Mouse (Mus musculus): ENCODE measurements at regions not wholly inside any gene's neighbourhood (a gene's known extent, or its start where the extent isn't known, plus 50 kb on each side); places are given as distances from the start of the nearest gene placed in this dataset.

GRCm38 (mm10) chr3:18488886-18489285, 540.7 kb downstream of the Cypt12 start:
- TF ChIP-seq PAX5 (IDR thresholded peaks at IDR 0.05; ENCODE audit: low read length) (no peak), TCF12 (IDR thresholded peaks at IDR 0.05; ENCODE audit: low read depth, low read length) (no peak), MXI1 (IDR thresholded peaks at IDR 0.05; ENCODE audit: low read depth, low read length) (no peak), ZC3H11A (IDR thresholded peaks at IDR 0.05; ENCODE audit: low read depth, low read length) (no peak), ZNF384 (IDR thresholded peaks at IDR 0.05; ENCODE audit: low read depth, low read length) (no peak), MAZ (IDR thresholded peaks at IDR 0.05; ENCODE audit: low read depth, low read length) (no peak), NRF1 (IDR thresholded peaks at IDR 0.05; ENCODE audit: low read depth, low read length) (no peak), BHLHE40 (IDR thresholded peaks at IDR 0.05; ENCODE audit: low read depth, low read length) (no peak), KAT2A (IDR thresholded peaks at IDR 0.05; ENCODE audit: insufficient replicate concordance, low read length) (no peak)
- H3K27ac ChIP-seq (ENCODE audit: insufficient read depth, low read depth) = no peak overlapping the region
- no peak overlapping the region for H3K9ac ChIP-seq (ENCODE audit: insufficient read depth, low read depth)
- no peaks in the 10 kb centered on the region for H3K4me1 ChIP-seq (ENCODE audit: control insufficient read depth in 1 of 2, insufficient read depth in 2 of 2)
- dilution Hi-C loops (cut with MboI; ENCODE audit: extremely low pct_ligation_motif_present, extremely low pct_unique_long_range_greater_than_20kb, low sequenced_read_pairs) = no loop called here
- no peaks in the 10 kb centered on the region for H3K79me2 ChIP-seq (replicated peaks; ENCODE audit: control insufficient read depth, extremely low read depth, insufficient read depth, poor library complexity, severe bottlenecking)
- H3K4me2 ChIP-seq (ENCODE audit: insufficient read depth, low read depth, poor library complexity, severe bottlenecking) = no peak overlapping the region
- in situ Hi-C loops (cut with MboI; ENCODE audit: low pct_ligation_motif_present, low pct_unique_long_range_greater_than_20kb, low sequenced_read_pairs) = no loop called here
- no peak for DNase-seq (ENCODE audit: extremely low read depth)
- H3K9me3 ChIP-seq (replicated peaks; ENCODE audit: low read length) = peaks cover 23% of the 10 kb centered on the region
- H3K36me3 ChIP-seq (replicated peaks in 1 of 2; ENCODE audit: control insufficient read depth in 1 of 2, insufficient read depth in 1 of 2, low read length in 1 of 2) = no peaks in the 10 kb centered on the region
- no peaks in the 10 kb centered on the region for H3K27me3 ChIP-seq (replicated peaks)
- H3K4me3 ChIP-seq (replicated peaks in 1 of 3; ENCODE audit: low read depth in 2 of 3, low read length in 2 of 3, poor library complexity in 1 of 3) = no peak overlapping the region

- Histone ChIP-seq H3K4me2 (ENCODE audit: insufficient read depth, low read depth, poor library complexity, severe bottlenecking) (no peak overlapping the region), H3K27ac (ENCODE audit: insufficient read depth, low read depth) (no peak overlapping the region), H3K79me2 (replicated peaks; ENCODE audit: control insufficient read depth, extremely low read depth, insufficient read depth, poor library complexity, severe bottlenecking) (no peaks in the 10 kb centered on the region), H3K9ac (ENCODE audit: insufficient read depth, low read depth) (no peak overlapping the region), H3K27me3 (replicated peaks) (no peaks in the 10 kb centered on the region), H3K36me3 (replicated peaks in 1 of 2; ENCODE audit: control insufficient read depth in 1 of 2, insufficient read depth in 1 of 2, low read length in 1 of 2) (no peaks in the 10 kb centered on the region), H3K4me1 (ENCODE audit: control insufficient read depth in 1 of 2, insufficient read depth in 2 of 2) (no peaks in the 10 kb centered on the region), H3K9me3 (replicated peaks; ENCODE audit: low read length) (peaks cover 18% of the 10 kb centered on the region), H3K4me3 (replicated peaks in 1 of 3; ENCODE audit: low read depth in 2 of 3, low read length in 2 of 3, poor library complexity in 1 of 3) (no peak overlapping the region)
- DNase-seq (ENCODE audit: extremely low read depth) = no peak
- dilution Hi-C loops (cut with MboI; ENCODE audit: extremely low pct_ligation_motif_present, extremely low pct_unique_long_range_greater_than_20kb, low sequenced_read_pairs) = no loop called here
- in situ Hi-C loops (cut with MboI; ENCODE audit: low pct_ligation_motif_present, low pct_unique_long_range_greater_than_20kb, low sequenced_read_pairs) = no loop called here
- TF ChIP-seq ZMIZ1 (IDR thresholded peaks at IDR 0.05; ENCODE audit: low read depth, low read length) = no peak
- no peak for TF ChIP-seq ZNF384 (IDR thresholded peaks at IDR 0.05; ENCODE audit: low read depth, low read length)
- no peak for TF ChIP-seq RAD21 (IDR thresholded peaks at IDR 0.05; ENCODE audit: low read depth, low read length)
- no peak for TF ChIP-seq JUN (IDR thresholded peaks at IDR 0.05; ENCODE audit: insufficient read depth, low read depth, low read length)
- no peak for TF ChIP-seq USF1 (IDR thresholded peaks at IDR 0.05; ENCODE audit: low read depth, low read length)
- no peak for TF ChIP-seq ZKSCAN1 (IDR thresholded peaks at IDR 0.05; ENCODE audit: borderline replicate concordance, low read depth, low read length)
- no peak for TF ChIP-seq EP300 (IDR thresholded peaks at IDR 0.05; ENCODE audit: low read length)
Measured at GRCm38 (mm10) chr3:18522562-18522961, 574.4 kb downstream of the Cypt12 start.

Data from CH12.LX (cell line).